Mouse (Mus musculus): ENCODE data around the gene Rp2.

DNA sequence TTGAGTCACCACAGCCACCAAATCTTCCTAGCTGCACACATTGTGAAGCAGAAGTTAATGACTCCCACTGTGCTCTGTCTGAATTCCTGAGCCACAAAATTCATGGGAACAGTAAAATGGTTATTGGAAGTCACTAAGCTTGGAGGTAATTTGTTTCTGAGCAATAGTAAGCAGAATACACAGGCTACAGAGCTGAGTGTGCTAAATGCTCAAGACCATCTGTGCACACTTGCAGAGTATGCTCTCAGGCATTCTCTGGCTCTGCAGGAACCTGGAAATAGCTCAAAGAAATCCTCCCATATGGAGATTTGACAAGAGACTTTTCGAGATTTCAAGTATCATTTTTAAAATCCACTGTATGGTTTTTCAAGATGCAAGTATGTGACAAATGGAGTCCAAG is 31.5 kb upstream of the Rp2 start:
- no peak for TF ChIP-seq GATA1 (IDR thresholded peaks at IDR 0.05; ENCODE audit: borderline replicate concordance, low read length)
- TF ChIP-seq CTCF (IDR thresholded peaks at IDR 0.05; ENCODE audit: low read depth, low read length), result no peak
- no peak for TF ChIP-seq TAL1 (conservative IDR thresholded peaks at IDR 0.05; ENCODE audit: low read depth, low read length)

All from G1E (cell line).